Mouse (Mus musculus) midbrain, embryonic 10.5 days (tissue): ENCODE data around the gene BC016579. TPM values are rescaled to one million over a fixed set of nuclear protein-coding genes. Genes with fewer than 3 reads are reported as not detected.

Experiments
- DNase-seq: peaks from one replicate; pipeline ENCODE4 v3.0.0-alpha.2; 2017; ENCODE audit warnings: low spot score
- H3K27ac ChIP-seq: fragments of 300-500 bp; sonication (generic); replicated peaks from 2 replicates; pipeline ENCODE4 v1.5.1; 2016; ENCODE audit warnings: mild to moderate bottlenecking
- H3K27me3 ChIP-seq: fragments of 300-500 bp; sonication (generic); 2 replicates; pipeline ENCODE4 v1.6.1; 2016; ENCODE audit warnings: low read depth, mild to moderate bottlenecking; ENCODE audit not compliant: poor library complexity, severe bottlenecking
- H3K36me3 ChIP-seq: fragments of 300-500 bp; sonication (generic); 2 replicates; pipeline ENCODE4 v1.6.1; 2016; ENCODE audit warnings: mild to moderate bottlenecking, moderate library complexity
- H3K4me1 ChIP-seq: fragments of 300-500 bp; sonication (generic); 2 replicates; pipeline ENCODE4 v1.6.1; 2016
- H3K4me3 ChIP-seq: fragments of 300-500 bp; sonication (generic); 2 replicates; pipeline ENCODE4 v1.5.1; 2016; ENCODE audit warnings: mild to moderate bottlenecking, moderate library complexity
- H3K9me3 ChIP-seq: fragments of 300-500 bp; sonication (generic); replicated peaks from 2 replicates; pipeline ENCODE4 v1.6.1; 2016; ENCODE audit warnings: mild to moderate bottlenecking
- whole genome bisulfite sequencing: fragments of 180-500 bp; shearing (Covaris S2); methylation state at CpG from one replicate; pipeline ENCODE4 v1.1.7; 2016; 5-methylcytosine and 5-hydroxymethylcytosine counted together
- polyA plus RNA-seq: library from polyadenylated mRNA; unstranded; fragments of >200 nt; fragmentation: Nextera tagmentation; extraction: Ambion mirVana; gene quantifications from 2 replicates; pipeline ENCODE4 v1.2.1, GENCODE M21; 2016

Gene BC016579
- polyA plus RNA-seq, 1 experiment from 2014 or later: 0.09 TPM

- no peaks in the 10 kb centered on the region for H3K27me3 ChIP-seq
- no peaks in the 10 kb centered on the region for H3K9me3 ChIP-seq
- no peaks in the 10 kb centered on the region for H3K4me1 ChIP-seq
- no peaks in the 10 kb centered on the region for H3K36me3 ChIP-seq
- H3K4me3 ChIP-seq: no peak overlapping the region
- no peak overlapping the region for H3K27ac ChIP-seq
- DNase-seq: no peak
- 95% methylated on average over 4 of the region's 4 CpGs for WGBS
Measured at GRCm38 (mm10) chr16:45632420-45632819, 21.4 kb downstream of the BC016579 start.

GRCm38 (mm10) chr16:45630347-45630960 is 23.4 kb downstream of the BC016579 start:
- no peaks in the 10 kb centered on the region for H3K27me3 ChIP-seq
- H3K9me3 ChIP-seq: no peaks in the 10 kb centered on the region
- H3K36me3 ChIP-seq: no peaks in the 10 kb centered on the region
- H3K4me1 ChIP-seq: no peaks in the 10 kb centered on the region
- H3K27ac ChIP-seq: no peak overlapping the region
- H3K4me3 ChIP-seq: no peak overlapping the region
- 58% methylated on average over 5 of the region's 5 CpGs for WGBS
- DNase-seq: peak; percentile 52

- Histone ChIP-seq H3K4me3 (no peak overlapping the region), H3K9me3 (no peaks in the 10 kb centered on the region), H3K4me1 (no peaks in the 10 kb centered on the region), H3K36me3 (no peaks in the 10 kb centered on the region), H3K27me3 (no peaks in the 10 kb centered on the region), H3K27ac (no peak overlapping the region)
- WGBS: 82% methylated on average over 8 of the region's 8 CpGs
- DNase-seq: no peak
Measured at GRCm38 (mm10) chr16:45629497-45630105, 24.3 kb downstream of the BC016579 start.

GRCm38 (mm10) chr16:45625342-45625741 is 28.5 kb downstream of the BC016579 start:
- Histone ChIP-seq H3K4me1 (no peaks in the 10 kb centered on the region), H3K27ac (no peak overlapping the region), H3K4me3 (no peak overlapping the region), H3K27me3 (no peaks in the 10 kb centered on the region), H3K9me3 (no peaks in the 10 kb centered on the region), H3K36me3 (no peaks in the 10 kb centered on the region)
- 87% methylated on average over 2 of the region's 2 CpGs for WGBS
- DNase-seq: no peak

- Histone ChIP-seq H3K27ac (no peak overlapping the region), H3K4me1 (no peaks in the 10 kb centered on the region), H3K4me3 (no peak overlapping the region), H3K27me3 (no peaks in the 10 kb centered on the region), H3K36me3 (no peaks in the 10 kb centered on the region), H3K9me3 (no peaks in the 10 kb centered on the region)
- 82% methylated on average over 2 of the region's 2 CpGs for WGBS
- DNase-seq: no peak
Measured at GRCm38 (mm10) chr16:45624791-45625190, 29.1 kb downstream of the BC016579 start.

- Histone ChIP-seq H3K27ac (no peak overlapping the region), H3K4me3 (no peak overlapping the region), H3K4me1 (no peaks in the 10 kb centered on the region), H3K9me3 (no peaks in the 10 kb centered on the region), H3K27me3 (no peaks in the 10 kb centered on the region), H3K36me3 (no peaks in the 10 kb centered on the region)
- 92% methylated on average over 4 of the region's 4 CpGs for WGBS
- DNase-seq: no peak
Measured at GRCm38 (mm10) chr16:45623230-45623629, 30.6 kb downstream of the BC016579 start.

GRCm38 (mm10) chr16:45619751-45620375 is 34.0 kb downstream of the BC016579 start:
- Histone ChIP-seq H3K36me3 (no peaks in the 10 kb centered on the region), H3K9me3 (no peaks in the 10 kb centered on the region), H3K27me3 (0 out of 2 replicates have a peak, but pooled peaks cover 3% of the 10 kb centered on the region), H3K4me3 (no peak overlapping the region), H3K4me1 (no peaks in the 10 kb centered on the region), H3K27ac (no peak overlapping the region)
- 80% methylated on average over 8 of the region's 8 CpGs for WGBS
- DNase-seq: no peak

- no peak for DNase-seq
- 0 out of 2 replicates have a peak, but pooled peaks cover 6% of the 10 kb centered on the region for H3K4me1 ChIP-seq
- no peak overlapping the region for H3K27ac ChIP-seq
- 83% methylated on average over 1 of the region's 1 CpGs for WGBS
- H3K36me3 ChIP-seq: no peaks in the 10 kb centered on the region
- 0 out of 2 replicates have a peak, but pooled peaks cover 4% of the 10 kb centered on the region for H3K27me3 ChIP-seq
- no peak overlapping the region for H3K4me3 ChIP-seq
- no peaks in the 10 kb centered on the region for H3K9me3 ChIP-seq
Measured at GRCm38 (mm10) chr16:45615944-45616343, 37.9 kb downstream of the BC016579 start.

GRCm38 (mm10) chr16:45613247-45613646 is 40.6 kb downstream of the BC016579 start:
- H3K9me3 ChIP-seq: no peaks in the 10 kb centered on the region
- no peaks in the 10 kb centered on the region for H3K36me3 ChIP-seq
- H3K4me3 ChIP-seq: no peak overlapping the region
- 0 out of 2 replicates have a peak, but pooled peaks cover 4% of the 10 kb centered on the region for H3K27me3 ChIP-seq
- WGBS: 62% methylated on average over 2 of the region's 2 CpGs
- H3K4me1 ChIP-seq: 0 out of 2 replicates have a peak, but pooled peaks cover 6% of the 10 kb centered on the region
- no peak overlapping the region for H3K27ac ChIP-seq
- no peak for DNase-seq

GRCm38 (mm10) chr16:45610267-45610666 is 43.6 kb downstream of the BC016579 start, which contains the start of gene Gcsam:
Gcsam (plus strand) TSS chr16:45610380.
- Histone ChIP-seq H3K27me3 (0 out of 2 replicates have a peak, but pooled peaks cover 4% of the 10 kb centered on the region), H3K27ac (no peak within 1 kb of the TSS), H3K9me3 (no peaks in the 10 kb centered on the region), H3K36me3 (no peaks in the 10 kb centered on the region), H3K4me3 (no peak within 1 kb of the TSS), H3K4me1 (0 out of 2 replicates have a peak, but pooled peaks cover 6% of the 10 kb centered on the region)
- WGBS: 84% methylated on average over 4 of the region's 4 CpGs
- DNase-seq: no peak

GRCm38 (mm10) chr16:45609300-45609699 is 44.6 kb downstream of the BC016579 start:
- WGBS: 83% methylated on average over 3 of the region's 3 CpGs
- no peak overlapping the region for H3K27ac ChIP-seq
- 0 out of 2 replicates have a peak, but pooled peaks cover 6% of the 10 kb centered on the region for H3K4me1 ChIP-seq
- no peaks in the 10 kb centered on the region for H3K9me3 ChIP-seq
- H3K36me3 ChIP-seq: no peaks in the 10 kb centered on the region
- no peak overlapping the region for H3K4me3 ChIP-seq
- no peak for DNase-seq
- no peaks in the 10 kb centered on the region for H3K27me3 ChIP-seq

GRCm38 (mm10) chr16:45608481-45608954 is 45.4 kb downstream of the BC016579 start:
- 56% methylated on average over 4 of the region's 4 CpGs for WGBS
- Histone ChIP-seq H3K27me3 (no peaks in the 10 kb centered on the region), H3K4me1 (0 out of 2 replicates have a peak, but pooled peaks cover 6% of the 10 kb centered on the region), H3K27ac (no peak overlapping the region), H3K9me3 (no peaks in the 10 kb centered on the region), H3K36me3 (no peaks in the 10 kb centered on the region), H3K4me3 (no peak overlapping the region)
- DNase-seq: no peak

GRCm38 (mm10) chr16:45595494-45595893 is 58.4 kb downstream of the BC016579 start:
- H3K27ac ChIP-seq: no peak overlapping the region
- no peak for DNase-seq
- no peaks in the 10 kb centered on the region for H3K27me3 ChIP-seq
- no peaks in the 10 kb centered on the region for H3K36me3 ChIP-seq
- no peaks in the 10 kb centered on the region for H3K9me3 ChIP-seq
- no peaks in the 10 kb centered on the region for H3K4me1 ChIP-seq
- H3K4me3 ChIP-seq: no peak overlapping the region
